Mouse (Mus musculus): ENCODE data around the gene Qpct. TPM values are rescaled to one million over a fixed set of nuclear protein-coding genes. Genes with fewer than 3 reads are reported as not detected.

Qpct gene
- polyA plus RNA-seq, 1 experiment from 2014 or later: 2.1 TPM

DNA sequence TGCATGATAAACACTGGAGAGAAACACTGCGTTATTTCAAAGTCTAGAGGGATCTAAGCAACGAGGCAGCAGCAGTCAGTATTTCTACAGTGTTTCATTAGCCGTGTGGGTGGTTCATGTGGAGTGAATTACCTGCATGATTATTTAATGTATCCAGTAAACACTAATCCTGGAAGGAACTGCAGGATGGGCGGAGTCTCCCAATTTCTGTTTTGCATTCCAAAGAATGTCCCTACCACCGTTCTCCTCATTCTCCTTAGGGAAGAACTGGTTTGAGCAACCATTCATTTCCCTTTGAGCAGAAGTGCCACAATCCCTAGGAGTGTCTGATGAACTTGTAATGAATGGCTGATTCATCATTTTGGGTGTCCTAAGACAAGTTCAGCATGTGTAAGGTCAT, 8.5 kb downstream of the Qpct start:
- no peak for ATAC-seq (ENCODE audit: low FRiP score, low TSS enrichment)
- H3K4me1 ChIP-seq (ENCODE audit: control insufficient read depth, insufficient read depth, low read length): no peaks in the 10 kb centered on the region
- H3K9ac ChIP-seq (ENCODE audit: low read depth, low read length): no peak overlapping the region
- no peak overlapping the region for H3K4me3 ChIP-seq (ENCODE audit: low read length)
- no peak overlapping the region for H3K27ac ChIP-seq (ENCODE audit: low read depth, low read length)
- WGBS: 72% methylated on average over 5 of the region's 5 CpGs
- no peaks in the 10 kb centered on the region for H3K27me3 ChIP-seq (ENCODE audit: control insufficient read depth, insufficient read depth, low read length)
- no peaks in the 10 kb centered on the region for H3K9me3 ChIP-seq (ENCODE audit: control insufficient read depth, low read length)
- no peak overlapping the region for H3K4me2 ChIP-seq (replicated peaks; ENCODE audit: low read depth, low read length)
- H3K36me3 ChIP-seq (ENCODE audit: control insufficient read depth, insufficient read depth, low read length): no peaks in the 10 kb centered on the region

DNA sequence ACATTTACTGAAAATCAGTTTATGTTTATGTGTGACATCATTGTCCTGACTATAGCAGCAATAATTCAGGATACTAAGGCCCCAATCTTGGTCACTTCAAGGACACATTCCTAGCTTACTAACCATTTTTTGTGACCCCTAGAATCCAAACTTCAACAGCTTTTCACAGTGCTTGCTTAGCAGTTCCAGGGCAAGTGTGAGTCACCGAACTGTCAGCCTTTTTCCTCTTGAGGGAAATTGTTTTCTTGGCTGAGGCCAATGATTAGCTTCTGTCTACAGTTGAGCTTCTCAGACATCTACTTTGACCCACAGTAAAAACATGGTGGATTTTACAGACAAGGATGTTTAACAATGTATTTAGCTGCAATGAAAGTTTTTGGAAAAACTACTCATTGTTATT, 12.5 kb downstream of the Qpct start:
- Histone ChIP-seq H3K4me1 (ENCODE audit: control insufficient read depth, insufficient read depth, low read length) (no peaks in the 10 kb centered on the region), H3K4me3 (ENCODE audit: low read length) (no peak overlapping the region), H3K27me3 (ENCODE audit: control insufficient read depth, insufficient read depth, low read length) (no peaks in the 10 kb centered on the region), H3K36me3 (ENCODE audit: control insufficient read depth, insufficient read depth, low read length) (no peaks in the 10 kb centered on the region), H3K9me3 (ENCODE audit: control insufficient read depth, low read length) (no peaks in the 10 kb centered on the region), H3K4me2 (replicated peaks; ENCODE audit: low read depth, low read length) (no peak overlapping the region), H3K27ac (ENCODE audit: low read depth, low read length) (no peak overlapping the region), H3K9ac (ENCODE audit: low read depth, low read length) (no peak overlapping the region)
- ATAC-seq (ENCODE audit: low FRiP score, low TSS enrichment): no peak
- WGBS: 58% methylated on average over 1 of the region's 1 CpGs

DNA sequence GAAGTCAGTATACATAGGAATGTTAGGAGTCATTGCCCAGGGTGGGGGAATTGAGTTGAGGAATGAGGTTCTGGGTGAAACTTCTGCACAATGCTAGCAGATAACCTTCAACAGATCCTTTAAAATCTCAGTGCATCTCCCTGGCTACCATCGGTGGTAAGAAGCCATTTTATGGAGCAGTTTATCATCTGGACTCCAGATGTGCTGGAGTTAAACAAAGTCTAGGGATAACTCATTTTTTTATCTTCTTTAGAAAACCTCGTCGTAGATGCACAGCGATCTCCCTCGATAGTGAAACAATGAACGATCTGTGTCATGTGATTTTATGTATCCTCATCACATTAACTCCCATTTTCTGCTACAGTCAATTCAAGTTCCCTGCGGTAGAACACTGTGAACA, 16.9 kb downstream of the Qpct start:
- Histone ChIP-seq H3K4me2 (replicated peaks; ENCODE audit: low read depth, low read length) (no peak overlapping the region), H3K27me3 (ENCODE audit: control insufficient read depth, insufficient read depth, low read length) (no peaks in the 10 kb centered on the region), H3K9me3 (ENCODE audit: control insufficient read depth, low read length) (no peaks in the 10 kb centered on the region), H3K9ac (ENCODE audit: low read depth, low read length) (no peak overlapping the region), H3K4me1 (ENCODE audit: control insufficient read depth, insufficient read depth, low read length) (no peaks in the 10 kb centered on the region), H3K4me3 (ENCODE audit: low read length) (no peak overlapping the region), H3K36me3 (ENCODE audit: control insufficient read depth, insufficient read depth, low read length) (no peaks in the 10 kb centered on the region), H3K27ac (ENCODE audit: low read depth, low read length) (no peak overlapping the region)
- no peak for ATAC-seq (ENCODE audit: low FRiP score, low TSS enrichment)
- 71% methylated on average over 7 of the region's 7 CpGs for WGBS

DNA sequence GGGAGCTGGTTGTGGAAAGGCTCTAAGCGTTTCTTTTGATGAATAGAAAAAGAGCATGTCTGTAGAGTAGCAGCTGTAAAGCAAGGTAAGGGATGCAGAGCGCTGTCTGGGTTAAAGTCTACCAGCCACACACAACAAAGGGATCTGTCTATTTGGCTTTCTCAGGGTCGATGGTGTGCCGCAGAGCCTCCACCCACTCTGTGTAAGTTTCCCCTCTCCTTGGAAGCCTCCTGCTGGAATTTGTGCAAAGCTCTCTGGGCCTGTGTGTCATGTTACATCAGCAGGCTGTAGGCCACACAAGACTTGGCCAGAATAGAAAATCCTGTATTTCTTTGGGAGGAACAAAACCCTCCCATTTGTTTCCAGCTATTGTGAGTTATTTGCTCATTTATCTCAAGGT, 17.3 kb downstream of the Qpct start:
- Histone ChIP-seq H3K4me1 (ENCODE audit: control insufficient read depth, insufficient read depth, low read length) (no peaks in the 10 kb centered on the region), H3K9ac (ENCODE audit: low read depth, low read length) (no peak overlapping the region), H3K9me3 (ENCODE audit: control insufficient read depth, low read length) (no peaks in the 10 kb centered on the region), H3K27me3 (ENCODE audit: control insufficient read depth, insufficient read depth, low read length) (no peaks in the 10 kb centered on the region), H3K4me2 (replicated peaks; ENCODE audit: low read depth, low read length) (no peak overlapping the region), H3K27ac (ENCODE audit: low read depth, low read length) (no peak overlapping the region), H3K4me3 (ENCODE audit: low read length) (no peak overlapping the region), H3K36me3 (ENCODE audit: control insufficient read depth, insufficient read depth, low read length) (no peaks in the 10 kb centered on the region)
- ATAC-seq (ENCODE audit: low FRiP score, low TSS enrichment): peak; percentile 71
- 44% methylated on average over 4 of the region's 4 CpGs for WGBS

DNA sequence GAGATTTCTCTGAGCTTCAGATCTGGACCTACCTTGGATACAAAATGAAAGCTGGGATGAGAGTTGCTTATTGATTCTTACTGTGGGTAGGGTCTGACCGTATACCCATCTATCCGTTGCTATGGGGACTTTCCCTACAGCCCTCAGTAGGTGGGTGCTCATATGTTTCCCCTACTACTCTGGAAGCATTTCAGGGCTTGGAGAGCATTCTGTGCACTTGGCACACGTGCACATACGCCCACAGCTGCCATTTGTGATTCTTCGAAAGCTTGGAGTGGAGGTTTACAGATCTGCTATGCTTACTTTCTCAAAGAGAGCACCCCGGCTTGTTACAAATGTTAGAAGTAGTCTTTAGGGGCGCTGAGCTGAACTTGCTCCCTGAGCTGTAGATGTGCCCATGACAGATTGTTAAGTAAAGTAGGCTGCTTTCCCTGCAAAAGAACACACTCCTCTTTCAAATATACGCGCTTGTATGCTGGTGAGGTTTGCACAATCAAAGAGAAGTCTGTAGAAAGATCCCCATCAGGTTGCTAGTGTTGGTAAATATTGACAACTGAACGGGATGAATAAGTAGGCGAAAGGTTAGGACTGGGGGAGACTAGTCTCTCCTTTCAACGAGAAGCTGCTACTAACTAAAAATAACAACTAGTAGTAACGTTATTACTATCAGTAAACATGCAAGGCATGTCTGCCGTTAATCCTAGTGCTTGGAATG, 18.2 kb downstream of the Qpct start:
- Histone ChIP-seq H3K9me3 (ENCODE audit: control insufficient read depth, low read length) (no peaks in the 10 kb centered on the region), H3K4me2 (replicated peaks; ENCODE audit: low read depth, low read length) (no peak overlapping the region), H3K4me3 (ENCODE audit: low read length) (no peak overlapping the region), H3K9ac (ENCODE audit: low read depth, low read length) (no peak overlapping the region), H3K27ac (ENCODE audit: low read depth, low read length) (no peak overlapping the region), H3K4me1 (ENCODE audit: control insufficient read depth, insufficient read depth, low read length) (no peaks in the 10 kb centered on the region), H3K36me3 (ENCODE audit: control insufficient read depth, insufficient read depth, low read length) (no peaks in the 10 kb centered on the region), H3K27me3 (ENCODE audit: control insufficient read depth, insufficient read depth, low read length) (no peaks in the 10 kb centered on the region)
- WGBS: 89% methylated on average over 14 of the region's 14 CpGs
- no peak for ATAC-seq (ENCODE audit: low FRiP score, low TSS enrichment)

DNA sequence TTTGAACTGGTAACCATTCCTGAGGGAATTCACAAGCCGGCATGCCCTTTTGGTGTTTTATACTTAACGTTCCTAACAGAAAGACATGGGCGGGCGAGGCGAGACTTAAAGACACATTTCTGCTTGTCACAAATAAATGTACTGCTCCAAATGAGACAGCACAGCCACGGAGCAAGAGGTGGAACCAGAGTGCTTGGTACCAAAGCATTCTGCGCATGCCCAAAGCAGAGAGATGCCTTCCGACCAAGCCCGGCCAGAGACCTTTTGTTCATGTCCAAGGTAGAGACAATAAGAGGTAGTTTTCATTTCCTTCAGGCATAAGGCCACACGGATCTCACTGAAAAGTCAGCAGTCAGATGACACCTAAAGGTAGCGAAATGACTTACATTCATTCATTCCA, 20.2 kb downstream of the Qpct start:
- Histone ChIP-seq H3K4me3 (ENCODE audit: low read length) (no peak overlapping the region), H3K9me3 (ENCODE audit: control insufficient read depth, low read length) (no peaks in the 10 kb centered on the region), H3K4me1 (ENCODE audit: control insufficient read depth, insufficient read depth, low read length) (no peaks in the 10 kb centered on the region), H3K27ac (ENCODE audit: low read depth, low read length) (no peak overlapping the region), H3K9ac (ENCODE audit: low read depth, low read length) (no peak overlapping the region), H3K27me3 (ENCODE audit: control insufficient read depth, insufficient read depth, low read length) (no peaks in the 10 kb centered on the region), H3K36me3 (ENCODE audit: control insufficient read depth, insufficient read depth, low read length) (no peaks in the 10 kb centered on the region), H3K4me2 (replicated peaks; ENCODE audit: low read depth, low read length) (no peak overlapping the region)
- ATAC-seq (ENCODE audit: low FRiP score, low TSS enrichment): no peak
- 75% methylated on average over 11 of the region's 11 CpGs for WGBS

DNA sequence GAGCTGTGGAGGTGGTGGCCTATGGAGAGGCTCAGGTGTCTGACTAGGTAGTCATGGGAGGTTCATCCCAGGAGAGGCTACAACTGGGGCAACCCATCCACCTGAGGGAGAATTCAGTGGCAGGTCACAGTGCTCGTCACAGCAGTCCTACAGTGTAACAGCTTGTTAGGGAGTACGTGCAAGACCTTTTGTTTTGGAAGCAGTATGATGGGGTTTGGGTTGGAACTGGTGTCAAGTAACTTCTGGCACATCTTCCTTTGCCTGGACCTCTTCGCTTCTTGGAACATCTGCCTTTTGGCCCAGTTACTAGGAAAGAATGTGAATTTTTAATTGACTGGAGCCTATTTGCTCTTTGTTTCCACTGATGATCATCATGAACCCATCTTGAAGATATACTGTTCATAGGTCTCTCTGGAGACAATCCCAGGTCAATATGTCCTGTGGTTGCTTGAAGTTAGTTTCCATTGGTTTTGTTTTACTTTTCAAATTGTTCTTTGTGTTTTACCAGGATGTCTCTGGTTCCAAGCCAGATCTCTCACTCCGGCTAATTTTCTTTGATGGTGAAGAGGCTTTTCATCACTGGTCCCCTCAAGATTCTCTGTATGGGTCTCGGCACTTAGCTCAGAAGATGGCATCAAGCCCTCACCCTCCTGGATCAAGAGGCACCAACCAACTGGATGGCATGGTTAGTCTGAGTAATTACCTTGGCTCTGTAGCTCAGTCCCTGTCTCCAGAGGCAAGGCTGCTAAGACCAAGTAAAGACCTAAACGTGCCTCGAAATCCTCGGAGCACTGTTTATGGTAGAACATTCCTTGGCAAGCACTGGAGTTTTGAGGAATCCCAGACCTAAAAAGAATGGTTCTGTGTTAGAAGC, 25.5 kb downstream of the Qpct start:
- Histone ChIP-seq H3K4me1 (ENCODE audit: control insufficient read depth, insufficient read depth, low read length) (no peaks in the 10 kb centered on the region), H3K27ac (ENCODE audit: low read depth, low read length) (no peak overlapping the region), H3K4me3 (ENCODE audit: low read length) (no peak overlapping the region), H3K9ac (ENCODE audit: low read depth, low read length) (no peak overlapping the region), H3K9me3 (ENCODE audit: control insufficient read depth, low read length) (no peaks in the 10 kb centered on the region), H3K27me3 (ENCODE audit: control insufficient read depth, insufficient read depth, low read length) (no peaks in the 10 kb centered on the region), H3K4me2 (replicated peaks; ENCODE audit: low read depth, low read length) (no peak overlapping the region), H3K36me3 (ENCODE audit: control insufficient read depth, insufficient read depth, low read length) (no peaks in the 10 kb centered on the region)
- WGBS: 78% methylated on average over 8 of the region's 8 CpGs
- no peak for ATAC-seq (ENCODE audit: low FRiP score, low TSS enrichment)

DNA sequence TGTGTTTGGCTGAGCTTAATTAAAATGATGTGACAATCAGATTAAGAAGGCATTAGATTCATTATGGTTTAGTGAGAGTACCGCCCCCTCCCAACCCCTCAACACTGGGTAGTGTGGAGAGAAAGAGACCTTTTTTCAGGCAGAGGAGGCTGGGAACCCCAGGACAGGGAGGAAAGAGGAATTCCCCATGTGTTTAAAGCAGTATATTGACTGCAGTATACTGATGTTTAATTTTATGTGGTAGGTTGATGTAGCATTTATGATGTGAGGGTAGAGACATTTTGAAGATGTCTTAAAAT, 26.1 kb downstream of the Qpct start:
- no peak overlapping the region for H3K27ac ChIP-seq (ENCODE audit: low read depth, low read length)
- H3K36me3 ChIP-seq (ENCODE audit: control insufficient read depth, insufficient read depth, low read length): no peaks in the 10 kb centered on the region
- no peak for ATAC-seq (ENCODE audit: low FRiP score, low TSS enrichment)
- no peak overlapping the region for H3K4me2 ChIP-seq (replicated peaks; ENCODE audit: low read depth, low read length)
- H3K4me1 ChIP-seq (ENCODE audit: control insufficient read depth, insufficient read depth, low read length): no peaks in the 10 kb centered on the region
- 88% methylated on average over 1 of the region's 1 CpGs for WGBS
- H3K4me3 ChIP-seq (ENCODE audit: low read length): no peak overlapping the region
- no peaks in the 10 kb centered on the region for H3K27me3 ChIP-seq (ENCODE audit: control insufficient read depth, insufficient read depth, low read length)
- H3K9ac ChIP-seq (ENCODE audit: low read depth, low read length): no peak overlapping the region
- H3K9me3 ChIP-seq (ENCODE audit: control insufficient read depth, low read length): no peaks in the 10 kb centered on the region

DNA sequence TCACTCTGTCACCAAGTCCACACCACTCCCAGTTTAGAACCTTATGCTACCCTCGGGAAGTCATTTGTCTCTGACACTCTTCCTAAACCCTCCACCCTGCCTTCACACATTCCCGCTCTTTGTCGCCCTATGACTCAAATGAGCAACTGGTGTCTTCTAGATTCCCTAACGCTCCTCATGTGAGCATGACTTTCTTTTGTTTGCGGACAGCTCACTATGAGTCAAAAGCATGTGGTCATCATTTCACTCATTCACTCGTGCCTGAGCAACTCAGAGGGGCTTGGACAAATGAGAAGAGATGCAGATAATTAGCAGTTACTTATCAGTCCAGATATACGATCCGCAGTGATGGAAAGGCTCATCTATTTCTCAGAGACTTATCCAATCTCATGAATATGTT, 26.5 kb downstream of the Qpct start:
- no peak overlapping the region for H3K27ac ChIP-seq (ENCODE audit: low read depth, low read length)
- WGBS: 80% methylated on average over 8 of the region's 8 CpGs
- no peaks in the 10 kb centered on the region for H3K9me3 ChIP-seq (ENCODE audit: control insufficient read depth, low read length)
- H3K4me3 ChIP-seq (ENCODE audit: low read length): no peak overlapping the region
- H3K27me3 ChIP-seq (ENCODE audit: control insufficient read depth, insufficient read depth, low read length): no peaks in the 10 kb centered on the region
- no peaks in the 10 kb centered on the region for H3K4me1 ChIP-seq (ENCODE audit: control insufficient read depth, insufficient read depth, low read length)
- no peak for ATAC-seq (ENCODE audit: low FRiP score, low TSS enrichment)
- H3K4me2 ChIP-seq (replicated peaks; ENCODE audit: low read depth, low read length): no peak overlapping the region
- no peaks in the 10 kb centered on the region for H3K36me3 ChIP-seq (ENCODE audit: control insufficient read depth, insufficient read depth, low read length)
- no peak overlapping the region for H3K9ac ChIP-seq (ENCODE audit: low read depth, low read length)
